Mouse (Mus musculus): ENCODE data around the gene Fst.
A peak's percentile ranks its signal among the peaks of the same experiment; 100 is the strongest.

The Fst gene

DNA sequence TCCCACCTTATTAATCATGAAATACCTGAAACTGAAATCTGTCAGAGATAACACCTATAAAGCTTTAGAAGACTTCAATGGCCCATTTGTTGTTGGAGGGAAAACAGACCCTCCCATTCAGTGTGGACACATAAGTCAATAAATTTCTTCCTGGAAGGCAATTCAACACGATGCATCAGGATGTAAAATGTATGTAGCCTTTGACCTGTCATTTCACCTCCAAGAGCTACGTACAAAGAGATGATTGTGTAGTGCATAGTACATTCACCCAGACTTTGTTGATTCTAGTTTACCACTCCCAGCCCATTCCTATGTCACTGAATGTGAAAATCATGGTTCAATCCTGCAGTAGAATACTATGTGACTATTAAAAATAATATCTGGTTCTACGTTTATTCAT is 39.4 kb downstream of the Fst start:
- DNase-seq (ENCODE audit: low spot score in 2 of 2): no peak

DNA sequence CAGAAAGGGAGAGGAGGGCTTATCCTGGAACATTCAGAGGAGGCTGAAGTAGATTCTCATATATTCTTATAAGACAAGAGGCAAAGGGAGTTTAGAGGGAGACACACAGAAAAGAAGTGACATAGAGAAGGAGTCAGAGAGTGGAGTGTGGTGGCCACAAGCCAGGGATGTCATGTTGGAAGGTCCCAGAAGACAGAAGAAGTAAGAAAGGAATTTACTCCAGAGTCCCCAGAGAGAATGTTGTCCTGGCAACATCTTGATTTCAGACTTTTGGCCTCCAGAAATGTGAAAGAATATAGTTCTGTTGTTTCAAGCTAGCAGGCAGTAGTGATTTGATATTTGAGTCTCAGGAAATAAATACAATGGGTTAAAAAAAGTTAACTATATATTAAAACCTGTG is 46.4 kb downstream of the Fst start:
- DNase-seq (ENCODE audit: low spot score in 2 of 2): no peak

DNA sequence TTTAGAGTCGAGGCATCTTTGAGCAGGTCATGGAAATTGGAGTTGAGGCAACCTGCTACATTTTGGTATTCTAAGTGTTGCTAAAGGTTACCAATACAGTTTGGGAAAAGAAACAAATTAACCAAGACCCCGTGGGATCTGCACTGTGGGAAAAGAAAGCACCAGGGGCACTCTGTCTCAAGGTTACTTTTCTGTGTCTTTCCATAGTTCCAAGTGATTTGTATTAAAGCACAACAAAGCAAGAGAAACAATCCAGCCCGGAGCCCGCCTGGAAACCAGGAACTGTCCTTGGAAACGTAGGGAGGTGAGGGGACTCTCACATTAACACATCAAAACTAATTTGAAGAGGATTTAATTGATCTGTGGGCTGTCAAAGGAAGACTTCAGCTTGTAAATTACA is 51.9 kb downstream of the Fst start:
- DNase-seq (ENCODE audit: low spot score in 2 of 2): no peak

DNA sequence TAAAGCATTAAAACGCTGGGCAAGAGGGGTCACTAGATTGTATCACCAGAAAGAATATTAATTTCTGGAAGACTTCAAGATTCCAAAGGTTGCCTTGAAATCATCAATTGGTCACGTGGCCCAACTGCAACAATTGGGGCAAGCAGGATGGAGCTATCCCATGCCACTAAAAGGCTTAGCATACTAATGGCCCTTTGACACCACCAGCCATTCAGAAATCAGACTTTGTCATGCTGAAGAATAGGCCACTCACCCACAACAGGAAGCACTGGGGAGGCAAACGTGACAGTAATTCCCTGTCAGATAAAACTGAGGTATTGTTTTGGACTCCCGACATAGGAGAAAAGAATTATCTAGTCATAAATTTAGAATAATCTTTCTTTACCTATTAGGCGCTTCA is 52.3 kb downstream of the Fst start:
- DNase-seq (ENCODE audit: low spot score in 2 of 2): no peak

DNA sequence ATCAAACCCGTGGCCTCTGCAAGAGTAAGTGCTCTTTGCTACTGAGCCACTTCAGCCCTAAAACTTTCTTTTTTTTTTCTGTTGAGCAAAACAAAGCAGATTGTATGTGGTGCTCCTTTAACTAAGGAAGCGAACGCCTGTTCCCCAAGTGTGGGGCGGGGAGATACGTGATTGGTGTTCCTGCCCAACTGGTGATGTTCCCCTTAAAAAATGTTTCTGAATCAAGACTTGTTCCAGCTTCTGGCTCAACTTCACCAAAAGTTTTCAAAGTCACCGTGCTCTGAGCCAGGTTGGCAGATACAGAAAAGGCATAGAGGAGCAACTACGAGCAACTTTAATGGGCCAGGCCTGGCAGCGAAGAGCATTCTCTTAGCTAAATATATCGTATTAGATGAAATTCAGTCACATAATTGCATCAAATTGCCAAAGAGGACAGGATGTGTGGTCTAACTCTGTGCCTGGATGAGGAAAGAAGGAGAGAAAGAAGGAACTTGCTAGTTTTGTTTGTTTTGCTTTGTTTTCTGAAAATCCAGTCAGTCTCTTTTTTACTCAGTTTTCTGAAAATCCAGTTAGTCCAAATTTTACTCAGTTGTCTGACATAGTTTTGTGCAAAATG is 53.5 kb downstream of the Fst start:
- peak; percentile 6 to 7 for DNase-seq (ENCODE audit: low spot score in 2 of 2)
